Mouse (Mus musculus) megakaryocyte, embryonic 14.5 days (primary cell): ENCODE data around the gene Slc43a3.

Experiments
- FLI1 ChIP-seq: IDR thresholded peaks from 2 replicates; pipeline ENCODE4 v1.6.1; 2012; ENCODE audit warnings: low read length, inconsistent platforms, mixed read lengths
- GATA1 ChIP-seq: IDR thresholded peaks from 3 replicates; pipeline ENCODE4 v1.6.1; 2012; ENCODE audit warnings: mixed read lengths, low read length, inconsistent platforms, borderline replicate concordance

- TF ChIP-seq GATA1 (no peak), FLI1 (no peak)
Measured at GRCm38 (mm10) chr2:84913881-84914280, 22.5 kb upstream of the Slc43a3 start.
